Mouse (Mus musculus): ENCODE data around the gene Syt7. TPM values are rescaled to one million over a fixed set of nuclear protein-coding genes. Genes with fewer than 3 reads are reported as not detected.

Gene Syt7
- polyA plus RNA-seq, 1 experiment from 2014 or later, result 2.4 TPM

DNA sequence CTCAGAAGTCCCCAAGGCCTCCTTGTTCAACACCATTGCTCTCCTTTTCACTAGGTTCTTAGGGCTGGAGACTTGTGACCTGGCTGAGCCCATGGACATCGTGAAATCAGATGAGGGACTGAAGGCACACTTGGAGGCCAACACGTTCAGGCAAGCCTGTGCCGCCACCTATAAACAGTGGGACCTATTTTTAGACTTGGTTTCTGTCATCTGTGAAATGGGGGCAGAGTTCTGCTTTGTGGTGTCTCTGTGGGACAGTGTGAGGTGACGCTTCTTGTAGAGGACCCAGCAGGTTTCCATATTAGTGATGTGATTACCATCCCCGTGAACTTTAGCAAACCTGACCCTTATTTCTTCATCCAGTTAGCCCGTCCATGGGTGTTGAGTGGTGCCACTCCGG is 36.7 kb upstream of the Syt7 start:
- Histone ChIP-seq H3K27me3 (ENCODE audit: control insufficient read depth, insufficient read depth, low read length) (no peaks in the 10 kb centered on the region), H3K4me1 (replicated peaks; ENCODE audit: control insufficient read depth, insufficient read depth, low read length) (peaks cover 5% of the 10 kb centered on the region; the same call in 1 of the 2 replicates), H3K4me3 (ENCODE audit: low read depth, low read length) (no peak overlapping the region), H3K9me3 (ENCODE audit: control insufficient read depth, low read length) (no peaks in the 10 kb centered on the region), H3K4me2 (replicated peaks; ENCODE audit: low read depth, low read length) (no peak overlapping the region), H3K27ac (ENCODE audit: low read depth, low read length) (no peak overlapping the region), H3K36me3 (ENCODE audit: control insufficient read depth, insufficient read depth, low read length) (no peaks in the 10 kb centered on the region), H3K9ac (ENCODE audit: low read depth, low read length) (no peak overlapping the region)
- DNase-seq (ENCODE audit: low spot score) (no peak), ATAC-seq (ENCODE audit: low FRiP score) (no peak)
- 88% methylated on average over 7 of the region's 7 CpGs for WGBS

DNA sequence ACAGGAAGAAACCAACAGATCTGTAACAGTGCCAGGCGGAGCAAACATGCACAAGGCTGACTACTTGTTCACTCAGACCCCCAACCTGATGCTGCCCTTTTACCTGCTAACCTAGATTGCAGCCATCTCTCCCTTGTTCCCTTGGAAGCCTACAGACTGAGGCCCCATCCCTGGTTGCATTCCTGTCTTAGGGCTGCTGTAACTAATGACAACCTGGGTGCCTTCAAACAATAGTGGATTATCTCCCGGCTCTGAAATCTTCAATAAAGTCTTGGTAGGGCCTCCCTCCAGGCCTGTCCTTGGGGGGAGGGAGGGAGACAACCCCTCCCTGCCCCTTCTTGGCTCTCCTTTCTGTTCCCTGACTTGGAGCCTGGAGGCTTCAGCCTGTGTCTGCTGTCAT is 34.1 kb upstream of the Syt7 start:
- H3K36me3 ChIP-seq (ENCODE audit: control insufficient read depth, insufficient read depth, low read length), result no peaks in the 10 kb centered on the region
- H3K4me1 ChIP-seq (replicated peaks; ENCODE audit: control insufficient read depth, insufficient read depth, low read length), result peaks cover 7% of the 10 kb centered on the region; the same call in 1 of the 2 replicates
- DNase-seq (ENCODE audit: low spot score) (no peak), ATAC-seq (ENCODE audit: low FRiP score) (peak; percentile 33)
- no peak overlapping the region for H3K4me3 ChIP-seq (ENCODE audit: low read depth, low read length)
- H3K27ac ChIP-seq (ENCODE audit: low read depth, low read length), result no peak overlapping the region
- H3K9ac ChIP-seq (ENCODE audit: low read depth, low read length), result no peak overlapping the region
- WGBS, result 42% methylated on average over 2 of the region's 2 CpGs
- no peaks in the 10 kb centered on the region for H3K9me3 ChIP-seq (ENCODE audit: control insufficient read depth, low read length)
- no peaks in the 10 kb centered on the region for H3K27me3 ChIP-seq (ENCODE audit: control insufficient read depth, insufficient read depth, low read length)
- no peak overlapping the region for H3K4me2 ChIP-seq (replicated peaks; ENCODE audit: low read depth, low read length)

DNA sequence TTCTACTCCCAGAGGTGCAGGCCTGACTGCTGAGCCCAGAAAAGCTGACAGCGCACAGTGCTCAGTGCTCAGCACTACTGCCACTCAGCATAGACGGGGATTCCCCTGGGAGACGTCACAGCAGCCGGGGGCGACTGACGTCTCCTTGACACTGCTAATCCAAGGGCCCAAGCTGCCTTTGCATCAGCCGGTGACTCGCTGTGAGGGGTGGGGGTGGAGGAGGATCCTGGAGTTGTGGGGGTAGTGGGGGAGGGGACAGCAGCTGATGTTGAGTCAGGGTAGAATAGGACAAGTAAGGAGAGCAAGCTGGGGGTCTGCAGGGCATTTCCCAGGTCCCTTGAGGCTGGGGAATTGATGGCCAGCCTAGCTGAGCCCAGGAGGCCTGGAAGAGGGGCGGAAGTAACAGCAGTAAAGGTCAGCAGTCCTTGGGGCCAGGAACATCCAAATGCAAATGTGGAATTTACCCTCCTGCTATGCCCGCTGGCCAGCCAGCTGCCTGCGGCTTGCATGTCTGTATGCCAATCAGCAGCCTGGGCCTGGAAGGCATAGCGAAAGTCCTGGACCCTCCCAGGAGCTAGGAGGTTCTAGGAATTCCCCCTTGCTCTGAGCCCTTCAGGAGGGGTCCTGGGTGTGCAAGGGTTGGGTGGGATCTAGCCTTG is 31.9 kb upstream of the Syt7 start:
- Histone ChIP-seq H3K9me3 (ENCODE audit: control insufficient read depth, low read length) (no peaks in the 10 kb centered on the region), H3K27ac (ENCODE audit: low read depth, low read length) (peak overlapping the region; percentile 11; the same call in 1 of the 2 replicates), H3K4me2 (replicated peaks; ENCODE audit: low read depth, low read length) (no peak overlapping the region), H3K36me3 (ENCODE audit: control insufficient read depth, insufficient read depth, low read length) (no peaks in the 10 kb centered on the region), H3K4me1 (replicated peaks; ENCODE audit: control insufficient read depth, insufficient read depth, low read length) (peaks cover 7% of the 10 kb centered on the region; the same call in 1 of the 2 replicates), H3K9ac (ENCODE audit: low read depth, low read length) (no peak overlapping the region), H3K4me3 (ENCODE audit: low read depth, low read length) (no peak overlapping the region), H3K27me3 (ENCODE audit: control insufficient read depth, insufficient read depth, low read length) (no peaks in the 10 kb centered on the region)
- peak; percentile 65 for DNase-seq (ENCODE audit: low spot score)
- peak; percentile 79 for ATAC-seq (ENCODE audit: low FRiP score)
- WGBS, result 5% methylated on average over 12 of the region's 12 CpGs

DNA sequence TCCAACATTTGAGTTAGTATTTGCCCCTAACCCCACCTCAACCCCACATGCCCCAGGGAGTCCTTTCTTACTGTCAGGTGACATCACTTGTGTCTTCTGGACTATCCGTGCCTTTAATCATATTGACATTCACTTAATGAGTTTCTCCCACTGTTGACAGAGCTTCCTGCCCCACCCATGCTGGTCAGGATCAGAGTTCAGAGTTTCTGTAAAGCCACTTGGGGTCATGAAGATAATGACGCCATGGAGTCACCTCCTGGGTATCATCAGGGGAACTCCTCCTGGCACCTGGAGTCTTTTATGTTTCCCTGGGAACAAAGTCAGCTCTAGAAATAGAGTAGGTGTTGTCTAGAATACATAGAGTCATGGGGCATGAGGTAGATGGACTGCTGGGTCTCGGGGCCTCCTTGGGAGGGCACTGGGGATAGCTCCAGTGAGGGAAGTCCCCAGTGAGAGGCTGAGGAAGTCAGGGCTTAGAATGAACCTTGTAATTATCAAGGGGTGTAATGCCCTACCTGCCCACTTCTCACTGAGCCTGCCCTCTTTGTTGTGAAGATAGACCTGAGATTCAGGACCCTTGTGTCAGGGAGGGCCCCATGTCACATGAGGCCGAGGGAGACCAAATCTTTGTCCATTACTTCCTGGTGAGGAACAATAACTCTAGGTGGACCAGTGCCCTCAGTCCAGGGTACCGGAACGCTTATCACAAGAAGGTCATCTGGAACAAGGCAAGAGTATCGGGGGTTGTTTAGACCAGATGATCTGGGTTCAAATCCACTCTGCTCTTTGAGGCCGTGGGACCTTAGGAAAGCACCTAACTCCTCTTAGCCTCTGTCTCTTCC is 29.6 kb upstream of the Syt7 start:
- DNase-seq (ENCODE audit: low spot score) (no peak), ATAC-seq (ENCODE audit: low FRiP score) (no peak)
- Histone ChIP-seq H3K9ac (ENCODE audit: low read depth, low read length) (no peak overlapping the region), H3K4me2 (replicated peaks; ENCODE audit: low read depth, low read length) (no peak overlapping the region), H3K27me3 (ENCODE audit: control insufficient read depth, insufficient read depth, low read length) (no peaks in the 10 kb centered on the region), H3K4me1 (replicated peaks; ENCODE audit: control insufficient read depth, insufficient read depth, low read length) (peaks cover 7% of the 10 kb centered on the region), H3K27ac (ENCODE audit: low read depth, low read length) (no peak overlapping the region), H3K9me3 (ENCODE audit: control insufficient read depth, low read length) (no peaks in the 10 kb centered on the region), H3K36me3 (ENCODE audit: control insufficient read depth, insufficient read depth, low read length) (no peaks in the 10 kb centered on the region), H3K4me3 (ENCODE audit: low read depth, low read length) (no peak overlapping the region)
- WGBS, result 84% methylated on average over 8 of the region's 8 CpGs

DNA sequence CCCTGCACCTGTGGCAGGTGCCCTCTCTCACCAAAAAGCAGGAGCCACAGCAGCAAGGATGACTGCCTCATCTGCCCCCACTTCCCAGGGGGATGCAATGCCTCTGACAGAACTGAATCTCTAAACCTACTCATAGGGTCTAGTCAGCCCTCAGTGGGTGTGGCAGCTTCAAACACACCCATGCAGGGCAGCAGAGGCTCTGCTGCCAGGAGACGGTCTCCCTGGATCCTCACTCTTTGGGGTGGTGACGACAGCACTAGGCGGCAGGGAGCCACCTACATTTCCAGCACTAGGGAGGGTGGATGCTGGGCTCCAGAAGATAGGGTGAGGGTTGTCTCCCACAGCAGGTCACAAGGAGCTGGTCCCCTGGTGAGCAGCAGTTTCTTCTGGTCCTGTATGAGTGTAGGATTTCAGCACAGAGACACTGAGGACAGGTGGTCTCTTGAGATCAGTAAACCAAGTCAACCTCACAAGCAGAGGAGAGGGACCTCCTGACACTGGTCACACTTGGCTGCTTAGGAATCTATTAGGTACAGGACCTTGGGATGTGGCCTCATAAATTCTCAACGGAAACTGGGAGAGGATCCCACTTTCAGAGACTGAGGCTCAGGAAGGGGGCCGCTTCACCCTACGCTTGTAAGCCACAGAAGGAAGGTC is 26.3 kb upstream of the Syt7 start:
- no peak overlapping the region for H3K4me3 ChIP-seq (ENCODE audit: low read depth, low read length)
- DNase-seq (ENCODE audit: low spot score) (no peak), ATAC-seq (ENCODE audit: low FRiP score) (no peak)
- no peaks in the 10 kb centered on the region for H3K9me3 ChIP-seq (ENCODE audit: control insufficient read depth, low read length)
- whole genome bisulfite sequencing, result 65% methylated on average over 6 of the region's 6 CpGs
- H3K36me3 ChIP-seq (ENCODE audit: control insufficient read depth, insufficient read depth, low read length), result no peaks in the 10 kb centered on the region
- no peak overlapping the region for H3K27ac ChIP-seq (ENCODE audit: low read depth, low read length)
- H3K4me2 ChIP-seq (replicated peaks; ENCODE audit: low read depth, low read length), result no peak overlapping the region
- no peaks in the 10 kb centered on the region; the same call in 1 of the 2 replicates for H3K4me1 ChIP-seq (replicated peaks; ENCODE audit: control insufficient read depth, insufficient read depth, low read length)
- no peak overlapping the region for H3K9ac ChIP-seq (ENCODE audit: low read depth, low read length)
- H3K27me3 ChIP-seq (ENCODE audit: control insufficient read depth, insufficient read depth, low read length), result no peaks in the 10 kb centered on the region

DNA sequence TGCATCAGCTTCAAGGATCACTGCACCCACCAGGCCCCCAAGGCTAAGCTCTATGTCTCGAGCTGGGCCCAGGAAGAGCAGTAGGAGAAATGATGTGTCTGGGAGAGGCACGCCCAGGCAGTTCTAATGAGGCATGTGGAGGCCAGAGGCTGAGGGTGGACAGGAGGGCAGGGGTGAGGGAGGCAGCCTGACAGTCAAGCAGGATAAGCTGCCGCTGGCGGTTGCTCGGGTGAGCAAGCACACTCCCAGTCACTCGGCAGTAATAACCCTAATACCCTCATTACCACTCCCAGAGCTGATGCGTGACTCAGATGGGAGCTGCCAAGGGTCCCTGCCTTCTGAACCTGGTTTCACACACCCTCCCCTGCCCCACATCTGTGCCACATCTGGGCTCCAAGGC is 25.0 kb upstream of the Syt7 start:
- Histone ChIP-seq H3K4me1 (replicated peaks; ENCODE audit: control insufficient read depth, insufficient read depth, low read length) (no peaks in the 10 kb centered on the region; the same call in 1 of the 2 replicates), H3K4me3 (ENCODE audit: low read depth, low read length) (no peak overlapping the region), H3K9me3 (ENCODE audit: control insufficient read depth, low read length) (no peaks in the 10 kb centered on the region), H3K4me2 (replicated peaks; ENCODE audit: low read depth, low read length) (no peak overlapping the region), H3K27ac (ENCODE audit: low read depth, low read length) (no peak overlapping the region), H3K27me3 (ENCODE audit: control insufficient read depth, insufficient read depth, low read length) (no peaks in the 10 kb centered on the region), H3K9ac (ENCODE audit: low read depth, low read length) (no peak overlapping the region), H3K36me3 (ENCODE audit: control insufficient read depth, insufficient read depth, low read length) (no peaks in the 10 kb centered on the region)
- 19% methylated on average over 7 of the region's 7 CpGs for WGBS
- no peak for DNase-seq (ENCODE audit: low spot score)
- ATAC-seq (ENCODE audit: low FRiP score), result peak; percentile 61; the same call in 1 of the 2 replicates

DNA sequence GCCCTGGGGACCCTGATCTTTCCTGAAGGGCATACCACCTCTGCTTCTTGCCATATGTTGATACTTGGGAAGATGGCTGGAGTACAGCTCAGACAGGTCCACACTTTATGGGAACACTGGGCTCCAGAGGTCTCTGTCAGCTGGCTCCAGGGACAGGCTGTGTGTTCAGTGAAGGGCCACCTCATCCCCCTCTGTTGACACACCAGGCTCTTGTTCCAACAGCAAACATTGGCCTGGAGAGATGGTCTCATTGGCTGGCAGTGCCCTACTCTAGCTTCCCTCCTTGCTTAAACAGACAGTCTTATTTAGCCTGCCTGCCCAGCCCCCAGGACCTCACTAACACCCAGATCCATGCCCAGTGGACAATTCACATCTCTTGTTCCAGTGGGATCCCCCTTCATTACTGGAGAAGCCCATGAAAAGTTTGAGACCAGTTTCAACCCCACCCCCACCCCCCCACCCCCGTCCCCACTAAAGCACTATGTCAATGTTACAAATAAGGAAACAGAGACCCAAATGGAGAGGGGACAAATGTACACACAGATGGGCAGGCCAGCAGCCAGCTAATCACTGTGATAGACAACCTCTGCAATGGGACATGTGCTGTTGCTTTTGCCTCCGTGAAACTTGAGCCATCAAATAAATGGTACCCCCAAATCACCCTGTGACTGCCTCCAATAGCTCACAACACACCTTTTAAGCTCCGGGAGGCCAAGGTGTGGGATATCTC is 22.6 kb upstream of the Syt7 start:
- Histone ChIP-seq H3K27ac (ENCODE audit: low read depth, low read length) (no peak overlapping the region), H3K27me3 (ENCODE audit: control insufficient read depth, insufficient read depth, low read length) (no peaks in the 10 kb centered on the region), H3K4me3 (ENCODE audit: low read depth, low read length) (no peak overlapping the region), H3K9ac (ENCODE audit: low read depth, low read length) (no peak overlapping the region), H3K4me1 (replicated peaks; ENCODE audit: control insufficient read depth, insufficient read depth, low read length) (no peaks in the 10 kb centered on the region; the same call in 1 of the 2 replicates), H3K9me3 (ENCODE audit: control insufficient read depth, low read length) (no peaks in the 10 kb centered on the region), H3K36me3 (ENCODE audit: control insufficient read depth, insufficient read depth, low read length) (no peaks in the 10 kb centered on the region), H3K4me2 (replicated peaks; ENCODE audit: low read depth, low read length) (no peak overlapping the region)
- no peak for ATAC-seq (ENCODE audit: low FRiP score)
- WGBS, result 79% methylated on average over 3 of the region's 3 CpGs
- no peak for DNase-seq (ENCODE audit: low spot score)

DNA sequence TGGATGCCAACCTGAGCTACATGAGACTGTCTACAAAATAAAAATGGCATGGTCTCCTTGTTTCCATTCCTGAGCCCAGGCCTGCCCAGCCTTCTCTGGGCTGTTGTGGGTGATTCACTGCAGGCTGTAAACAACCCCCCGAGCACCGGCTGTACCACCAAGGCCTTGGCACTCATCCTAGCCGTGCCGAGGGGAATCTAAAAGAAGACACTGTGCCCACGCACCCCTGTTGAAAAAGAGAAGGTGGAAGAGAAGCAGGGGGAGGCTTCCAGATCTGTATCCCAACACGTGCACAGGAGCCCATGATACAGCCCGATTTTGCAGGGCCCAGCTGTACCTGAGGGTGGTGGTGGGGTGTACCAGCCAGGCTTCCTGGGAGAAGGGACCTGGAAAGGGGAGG is 21.1 kb upstream of the Syt7 start:
- no peaks in the 10 kb centered on the region for H3K27me3 ChIP-seq (ENCODE audit: control insufficient read depth, insufficient read depth, low read length)
- no peaks in the 10 kb centered on the region; the same call in 1 of the 2 replicates for H3K4me1 ChIP-seq (replicated peaks; ENCODE audit: control insufficient read depth, insufficient read depth, low read length)
- no peaks in the 10 kb centered on the region for H3K36me3 ChIP-seq (ENCODE audit: control insufficient read depth, insufficient read depth, low read length)
- H3K4me2 ChIP-seq (replicated peaks; ENCODE audit: low read depth, low read length), result no peak overlapping the region
- no peak overlapping the region for H3K27ac ChIP-seq (ENCODE audit: low read depth, low read length)
- H3K4me3 ChIP-seq (ENCODE audit: low read depth, low read length), result no peak overlapping the region
- no peak overlapping the region for H3K9ac ChIP-seq (ENCODE audit: low read depth, low read length)
- 87% methylated on average over 7 of the region's 7 CpGs for WGBS
- no peaks in the 10 kb centered on the region for H3K9me3 ChIP-seq (ENCODE audit: control insufficient read depth, low read length)
- ATAC-seq (ENCODE audit: low FRiP score), result no peak
- no peak for DNase-seq (ENCODE audit: low spot score)

All from hindbrain, embryonic 11.5 days (tissue).